In genomic region chr6:12005455-12005854, GRCm38 (mm10) we compare ENCODE assay signal across 21 mouse cellular contexts.
DNase-seq lines count a peak whose midpoint lies in the region; ATAC-seq and TF ChIP-seq lines count a peak whose summit lies in the region.
"Had no signal": no experiment of that assay in that cellular context is flagged by ENCODE, and none has a peak within 500 bp of the region (broad histone marks: within the 10 kb centered on the region; RNA-seq: fewer than 3 reads in every experiment).

No protein-coding gene starts in this region.

- no peak overlapping the region for H3K4me3 ChIP-seq in liver, embryonic 11.5 days (ENCODE audit: low read depth, low read length)
- H3K4me3 ChIP-seq in liver, postnatal 0 days (ENCODE audit: low read depth, low read length), result no peak overlapping the region
- no peak overlapping the region for H3K4me3 ChIP-seq in liver, embryonic 12.5 days
- H3K4me3 ChIP-seq in liver, embryonic 15.5 days (replicated peaks), result no peak overlapping the region

- H3K36me3 ChIP-seq in liver, embryonic 11.5 days (ENCODE audit: control insufficient read depth, insufficient read depth, low read length), result no peaks in the 10 kb centered on the region; the same call in 1 of the 2 replicates
- peaks cover 10% of the 10 kb centered on the region for H3K36me3 ChIP-seq in liver, postnatal 0 days (replicated peaks; ENCODE audit: insufficient read depth, low read length)
- H3K36me3 ChIP-seq in liver, embryonic 12.5 days, result peaks cover 21% of the 10 kb centered on the region
- peaks cover 15% of the 10 kb centered on the region; the same call in 1 of the 2 replicates for H3K36me3 ChIP-seq in liver, embryonic 15.5 days (replicated peaks)

- H3K9me3 ChIP-seq in liver, embryonic 11.5 days (ENCODE audit: control insufficient read depth, low read length), result no peaks in the 10 kb centered on the region
- H3K9me3 ChIP-seq in liver, postnatal 0 days (ENCODE audit: low read length), result no peaks in the 10 kb centered on the region
- no peaks in the 10 kb centered on the region for H3K9me3 ChIP-seq in liver, embryonic 12.5 days (replicated peaks)
- H3K9me3 ChIP-seq in liver, embryonic 15.5 days (replicated peaks), result no peaks in the 10 kb centered on the region
- H3K9me3 ChIP-seq: G1E had no signal

- TF ChIP-seq EP300 in liver, postnatal 0 days (IDR thresholded peaks at IDR 0.05; ENCODE audit: low read depth), result no peak

- TF ChIP-seq CTCF in liver, postnatal 0 days (IDR thresholded peaks at IDR 0.05; ENCODE audit: low read depth), result no peak

- DNase-seq in liver, embryonic 11.5 days (ENCODE audit: low spot score), result no peak
- DNase-seq in liver, postnatal 0 days, result no peak
- DNase-seq in liver, result no peak
- DNase-seq in testis, postnatal 10 days (ENCODE audit: low spot score), result no peak
- DNase-seq: adrenal gland, adult 2 months; adrenal gland, adult 8-10 months; adrenal gland, postnatal 10 days; adrenal gland, postnatal 14 days; adrenal gland, postnatal 25 days; adrenal gland, postnatal 36 days; B cell, adult 2 months; cerebellum, adult 11 months; cerebellum, adult 11-12 months; cerebellum, adult 18-20 months had no signal

- no peak overlapping the region for H3K27ac ChIP-seq in liver, embryonic 11.5 days (ENCODE audit: low read depth, low read length)
- no peak overlapping the region for H3K27ac ChIP-seq in liver, postnatal 0 days (ENCODE audit: low read depth)
- no peak overlapping the region for H3K27ac ChIP-seq in liver, embryonic 12.5 days
- H3K27ac ChIP-seq in liver, embryonic 15.5 days (replicated peaks), result no peak overlapping the region

- H3K9ac ChIP-seq in liver, embryonic 11.5 days (ENCODE audit: low read depth, low read length), result no peak overlapping the region
- H3K9ac ChIP-seq in liver, postnatal 0 days (replicated peaks), result no peak overlapping the region
- H3K9ac ChIP-seq in liver, embryonic 12.5 days, result no peak overlapping the region
- no peak overlapping the region for H3K9ac ChIP-seq in liver, embryonic 15.5 days

- WGBS in liver, embryonic 11.5 days, result 75% methylated on average over 4 of the region's 4 CpGs
- 69% methylated on average over 4 of the region's 4 CpGs for WGBS in liver, postnatal 0 days (ENCODE audit: insufficient replicate concordance)
- 66% methylated on average over 4 of the region's 4 CpGs for WGBS in liver, embryonic 12.5 days (ENCODE audit: insufficient replicate concordance)
- WGBS in liver, embryonic 15.5 days (ENCODE audit: insufficient replicate concordance), result 65% methylated on average over 4 of the region's 4 CpGs

- ATAC-seq in liver, embryonic 11.5 days (replicated peaks; ENCODE audit: low FRiP score), result peak; percentile 77
- no peak for ATAC-seq in liver, postnatal 0 days
- peak; percentile 58 for ATAC-seq in liver, embryonic 12.5 days
- ATAC-seq in liver, embryonic 15.5 days (ENCODE audit: insufficient read depth), result 0 out of 2 replicates have a peak, but pooled peaks have one; percentile 18
- ATAC-seq: activated CD4-positive, CD25-positive, alpha-beta regulatory T cell, adult 4 months; CD4-positive, CD25-positive, alpha-beta regulatory T cell, adult 4 months; Patski had no signal

- H3K4me2 ChIP-seq in liver, embryonic 11.5 days, result no peak overlapping the region
- H3K4me2 ChIP-seq in liver, postnatal 0 days (ENCODE audit: low read depth, low read length), result no peak overlapping the region
- H3K4me2 ChIP-seq in liver, embryonic 12.5 days, result no peak overlapping the region
- no peak overlapping the region for H3K4me2 ChIP-seq in liver, embryonic 15.5 days

- H3K4me1 ChIP-seq in liver, embryonic 11.5 days (replicated peaks; ENCODE audit: control insufficient read depth, insufficient read depth, low read length), result no peaks in the 10 kb centered on the region
- no peaks in the 10 kb centered on the region for H3K4me1 ChIP-seq in liver, postnatal 0 days (ENCODE audit: insufficient read depth)
- peaks cover 4% of the 10 kb centered on the region; the same call in 1 of the 2 replicates for H3K4me1 ChIP-seq in liver, embryonic 12.5 days
- no peaks in the 10 kb centered on the region for H3K4me1 ChIP-seq in liver, embryonic 15.5 days (replicated peaks)

- no peaks in the 10 kb centered on the region for H3K27me3 ChIP-seq in liver, embryonic 11.5 days (replicated peaks; ENCODE audit: control insufficient read depth, insufficient read depth, low read length)
- no peaks in the 10 kb centered on the region for H3K27me3 ChIP-seq in liver, postnatal 0 days (ENCODE audit: insufficient read depth, low read length)
- no peaks in the 10 kb centered on the region for H3K27me3 ChIP-seq in liver, embryonic 12.5 days (replicated peaks)
- no peaks in the 10 kb centered on the region for H3K27me3 ChIP-seq in liver, embryonic 15.5 days
- H3K27me3 ChIP-seq: CH12.LX, Patski had no signal
